Mouse (Mus musculus) hindbrain, embryonic 11.5 days (tissue): ENCODE data around the gene Slc44a4. TPM values are rescaled to one million over a fixed set of nuclear protein-coding genes. Genes with fewer than 3 reads are reported as not detected.

Source experiments
- ATAC-seq: fragments of 200-750 bp; cut with Nextera tagmentation; 2 replicates; pipeline ENCODE4 v1.8.0; 2017; ENCODE audit warnings: mild to moderate bottlenecking, moderate TSS enrichment, moderate library complexity; ENCODE audit not compliant: low FRiP score
- DNase-seq: peaks from one replicate; pipeline ENCODE4 v3.0.0-alpha.2; 2015; ENCODE audit warnings: low spot score
- H3K27ac ChIP-seq: fragments of 300-500 bp; sonication (generic); 2 replicates; pipeline ENCODE4 v1.5.1; 2014; ENCODE audit warnings: mild to moderate bottlenecking, low read depth, low read length
- H3K27me3 ChIP-seq: fragments of 300-500 bp; sonication (generic); 2 replicates; pipeline ENCODE4 v1.6.1; 2014; ENCODE audit warnings: mild to moderate bottlenecking, low read length, moderate library complexity, mixed read lengths; ENCODE audit not compliant: control insufficient read depth, insufficient read depth
- H3K36me3 ChIP-seq: fragments of 300-500 bp; sonication (generic); 2 replicates; pipeline ENCODE4 v1.6.1; 2014; ENCODE audit warnings: mild to moderate bottlenecking, low read length, moderate library complexity, mixed read lengths; ENCODE audit not compliant: control insufficient read depth, insufficient read depth
- H3K4me1 ChIP-seq: fragments of 300-500 bp; sonication (generic); replicated peaks from 2 replicates; pipeline ENCODE4 v1.6.1; 2014; ENCODE audit warnings: low read length, mixed read lengths; ENCODE audit not compliant: control insufficient read depth, insufficient read depth
- H3K4me2 ChIP-seq: fragments of 300-500 bp; sonication (generic); replicated peaks from 2 replicates; pipeline ENCODE4 v1.6.1; 2014; ENCODE audit warnings: mild to moderate bottlenecking, low read depth, low read length
- H3K4me3 ChIP-seq: fragments of 300-500 bp; sonication (generic); 2 replicates; pipeline ENCODE4 v1.5.1; 2014; ENCODE audit warnings: low read depth, low read length
- H3K9ac ChIP-seq: fragments of 300-500 bp; sonication (generic); 2 replicates; pipeline ENCODE4 v1.6.1; 2014; ENCODE audit warnings: low read depth, low read length
- H3K9me3 ChIP-seq: fragments of 300-500 bp; sonication (generic); 2 replicates; pipeline ENCODE4 v1.6.1; 2016; ENCODE audit warnings: low read length; ENCODE audit not compliant: control insufficient read depth
- WGBS: fragments of 180-500 bp; shearing (Covaris S2); extraction: QIAGEN DNeasy Blood & Tissue Kit; methylation state at CpG from one replicate; pipeline ENCODE4 v1.1.7; 2014; 5-methylcytosine and 5-hydroxymethylcytosine counted together
- polyA plus RNA-seq: library from polyadenylated mRNA; unstranded; fragments of >200 nt; fragmentation: Nextera tagmentation; extraction: Ambion mirVana; gene quantifications from 2 replicates; pipeline ENCODE4 v1.2.1, GENCODE M21; 2014

Gene Slc44a4
- polyA plus RNA-seq, 1 experiment from 2014 or later = 0.12 TPM

- H3K4me3 ChIP-seq = no peak overlapping the region
- H3K36me3 ChIP-seq = no peaks in the 10 kb centered on the region
- no peaks in the 10 kb centered on the region for H3K27me3 ChIP-seq
- 72% methylated on average over 4 of the region's 4 CpGs for WGBS
- H3K27ac ChIP-seq = no peak overlapping the region
- H3K9me3 ChIP-seq = no peaks in the 10 kb centered on the region
- no peak for DNase-seq
- no peak for ATAC-seq
- H3K9ac ChIP-seq = no peak overlapping the region
- 0 out of 2 replicates have a peak, but pooled peaks cover 3% of the 10 kb centered on the region for H3K4me1 ChIP-seq
- H3K4me2 ChIP-seq = no peak overlapping the region
These were observed 14.6 kb downstream of the Slc44a4 start for GRCm38 (mm10) chr17:34928841-34929240.

- ATAC-seq (peak; percentile 96), DNase-seq (peak; percentile 98)
- Histone ChIP-seq H3K27ac (no peak within 1 kb of the TSS), H3K9ac (peak within 1 kb of the TSS; percentile 75), H3K27me3 (no peaks in the 10 kb centered on the region), H3K9me3 (no peaks in the 10 kb centered on the region), H3K4me2 (peak within 1 kb of the TSS; percentile 93), H3K4me1 (0 out of 2 replicates have a peak, but pooled peaks cover 3% of the 10 kb centered on the region), H3K36me3 (no peaks in the 10 kb centered on the region), H3K4me3 (peak within 1 kb of the TSS; percentile 69)
- WGBS = 1% methylated on average over 37 of the region's 38 CpGs
These were observed 16.9 kb downstream of the Slc44a4 start, which contains the start of gene Neu1 for GRCm38 (mm10) chr17:34931061-34931734. Neu1 (plus strand) TSS chr17:34931253.

- no peak for DNase-seq
- Histone ChIP-seq H3K9ac (peak overlapping the region; percentile 75), H3K27ac (no peak overlapping the region), H3K4me3 (peak overlapping the region; percentile 69), H3K27me3 (no peaks in the 10 kb centered on the region), H3K9me3 (no peaks in the 10 kb centered on the region), H3K36me3 (no peaks in the 10 kb centered on the region), H3K4me2 (peak overlapping the region; percentile 93), H3K4me1 (0 out of 2 replicates have a peak, but pooled peaks cover 3% of the 10 kb centered on the region)
- 19% methylated on average over 14 of the region's 14 CpGs for WGBS
- ATAC-seq = peak; percentile 56; the same call in 1 of the 2 replicates
These were observed 17.5 kb downstream of the Slc44a4 start for GRCm38 (mm10) chr17:34931735-34932098.

- Histone ChIP-seq H3K4me1 (0 out of 2 replicates have a peak, but pooled peaks cover 3% of the 10 kb centered on the region), H3K27ac (no peak overlapping the region), H3K4me2 (peak overlapping the region; percentile 93), H3K4me3 (peak overlapping the region; percentile 69; the same call in 1 of the 2 replicates), H3K9ac (no peak overlapping the region), H3K36me3 (no peaks in the 10 kb centered on the region), H3K27me3 (no peaks in the 10 kb centered on the region), H3K9me3 (no peaks in the 10 kb centered on the region)
- 91% methylated on average over 8 of the region's 8 CpGs for WGBS
- ATAC-seq (no peak), DNase-seq (no peak)
These were observed 18.0 kb downstream of the Slc44a4 start for GRCm38 (mm10) chr17:34932287-34932686.

GRCm38 (mm10) chr17:34934031-34934430, 19.8 kb downstream of the Slc44a4 start:
- ATAC-seq (no peak), DNase-seq (no peak)
- Histone ChIP-seq H3K9ac (no peak overlapping the region), H3K27me3 (no peaks in the 10 kb centered on the region), H3K4me3 (no peak overlapping the region), H3K4me1 (0 out of 2 replicates have a peak, but pooled peaks cover 3% of the 10 kb centered on the region), H3K9me3 (no peaks in the 10 kb centered on the region), H3K36me3 (no peaks in the 10 kb centered on the region), H3K4me2 (no peak overlapping the region), H3K27ac (no peak overlapping the region)
- 74% methylated on average over 23 of the region's 24 CpGs for WGBS

- ATAC-seq (no peak), DNase-seq (no peak)
- Histone ChIP-seq H3K36me3 (no peaks in the 10 kb centered on the region), H3K9me3 (no peaks in the 10 kb centered on the region), H3K9ac (no peak overlapping the region), H3K4me2 (no peak overlapping the region), H3K4me3 (no peak overlapping the region), H3K27ac (no peak overlapping the region), H3K4me1 (0 out of 2 replicates have a peak, but pooled peaks cover 3% of the 10 kb centered on the region), H3K27me3 (no peaks in the 10 kb centered on the region)
- WGBS = 47% methylated on average over 8 of the region's 8 CpGs
These were observed 20.6 kb downstream of the Slc44a4 start for GRCm38 (mm10) chr17:34934830-34935229.

- no peaks in the 10 kb centered on the region for H3K27me3 ChIP-seq
- H3K9ac ChIP-seq = no peak overlapping the region
- H3K27ac ChIP-seq = no peak overlapping the region
- no peak for DNase-seq
- no peak overlapping the region for H3K4me3 ChIP-seq
- no peak overlapping the region for H3K4me2 ChIP-seq
- H3K4me1 ChIP-seq = no peaks in the 10 kb centered on the region
- ATAC-seq = no peak
- no peaks in the 10 kb centered on the region for H3K9me3 ChIP-seq
- H3K36me3 ChIP-seq = no peaks in the 10 kb centered on the region
- 90% methylated on average over 6 of the region's 6 CpGs for WGBS
These were observed 23.8 kb downstream of the Slc44a4 start for GRCm38 (mm10) chr17:34937960-34938505.

GRCm38 (mm10) chr17:34941344-34942041, 27.2 kb downstream of the Slc44a4 start:
- H3K4me3 ChIP-seq = no peak overlapping the region
- no peaks in the 10 kb centered on the region for H3K9me3 ChIP-seq
- no peaks in the 10 kb centered on the region for H3K36me3 ChIP-seq
- DNase-seq (peak; percentile 30), ATAC-seq (no peak)
- H3K27me3 ChIP-seq = no peaks in the 10 kb centered on the region
- H3K27ac ChIP-seq = no peak overlapping the region
- H3K9ac ChIP-seq = no peak overlapping the region; the same call in 1 of the 2 replicates
- WGBS = 15% methylated on average over 15 of the region's 15 CpGs
- no peaks in the 10 kb centered on the region for H3K4me1 ChIP-seq
- H3K4me2 ChIP-seq = peak overlapping the region; percentile 22
